Mouse (Mus musculus): Measurements from ENCODE around the gene Slc9a2.

DNA sequence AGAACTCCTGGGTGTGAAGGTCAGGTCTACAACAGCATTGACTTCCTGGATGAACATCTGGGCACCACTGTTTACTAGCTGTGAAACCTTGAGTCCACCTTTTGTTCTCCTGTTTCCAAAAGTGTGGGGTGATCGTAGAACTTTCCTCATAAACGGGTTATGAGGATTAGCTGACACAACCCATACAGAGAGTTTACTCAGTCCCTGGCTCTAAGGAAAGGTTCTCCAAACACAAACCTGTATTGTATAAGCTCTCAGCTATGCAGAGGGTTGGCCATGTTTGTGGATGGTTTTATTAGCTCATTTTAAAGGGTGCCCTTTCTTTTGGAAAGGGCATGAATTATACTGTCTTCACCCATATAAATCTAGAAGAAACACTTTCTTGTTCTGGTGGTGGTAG, 60.4 kb downstream of the Slc9a2 start:
- TF ChIP-seq CTCF (IDR thresholded peaks at IDR 0.05; ENCODE audit: control insufficient read depth, insufficient read depth, insufficient read length) (no peak), MAX (IDR thresholded peaks at IDR 0.05) (no peak), USF1 (IDR thresholded peaks at IDR 0.05; ENCODE audit: low read depth) (no peak)

Measured in C2C12 (cell line).